In the genomic region with DNA sequence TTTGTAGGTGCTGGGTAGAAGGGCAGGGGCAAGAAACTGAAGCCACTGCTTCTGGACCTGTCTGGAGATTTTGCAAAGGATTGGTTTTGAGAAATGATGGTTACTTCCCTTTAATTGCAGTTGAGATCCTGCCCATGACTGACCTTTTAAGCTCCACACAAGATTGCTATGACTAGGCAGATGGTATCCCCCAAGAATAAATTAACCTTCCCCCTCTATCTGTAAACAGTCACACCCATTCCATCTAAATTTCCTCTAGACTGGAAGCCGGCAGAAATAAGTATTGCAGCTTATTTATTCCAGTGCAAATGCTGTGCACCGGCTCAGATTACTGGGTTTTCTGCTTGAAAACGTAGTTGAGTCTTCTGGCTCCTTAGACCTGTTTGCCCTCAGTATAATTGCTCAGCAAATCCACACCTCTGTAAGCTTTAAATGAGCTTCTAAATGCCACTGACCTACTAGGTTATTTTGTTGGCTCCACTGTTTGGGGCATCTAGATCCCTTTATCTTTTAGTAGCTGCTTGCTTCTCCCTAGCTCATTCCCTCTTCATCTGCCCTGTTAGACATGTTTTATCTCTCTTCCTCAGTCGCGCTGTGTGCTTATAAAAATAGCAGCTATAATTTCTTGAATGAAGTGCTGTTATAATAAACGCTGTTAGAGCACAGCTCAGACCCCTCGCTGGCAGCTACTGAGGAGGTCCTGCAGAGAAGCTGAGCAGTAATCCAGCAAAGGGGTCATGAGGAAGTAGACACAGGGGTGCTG, we compare ENCODE assay signal across 14 mouse cellular contexts.
A peak's percentile ranks its signal among the peaks of the same experiment; 100 is the strongest.
DNase-seq lines count a peak whose midpoint lies in the region; ATAC-seq and TF ChIP-seq lines count a peak whose summit lies in the region.
"Had no signal": no experiment of that assay in that cellular context is flagged by ENCODE, and none has a peak within 500 bp of the region (broad histone marks: within the 10 kb centered on the region; RNA-seq: fewer than 3 reads in every experiment).

No protein-coding gene starts in this region.

- no peaks in the 10 kb centered on the region for H3K4me1 ChIP-seq in forebrain, embryonic 12.5 days
- H3K4me1 ChIP-seq in forebrain, embryonic 10.5 days, result no peaks in the 10 kb centered on the region
- H3K4me1 ChIP-seq in stomach, embryonic 15.5 days, result no peaks in the 10 kb centered on the region
- H3K4me1 ChIP-seq in stomach, postnatal 0 days (replicated peaks; ENCODE audit: control insufficient read depth, insufficient read depth), result no peaks in the 10 kb centered on the region
- peaks cover 37 to 38% of the 10 kb centered on the region in 2 experiments for H3K4me1 ChIP-seq in liver, embryonic 14.5 days (replicated peaks; ENCODE audit: control insufficient read depth in 2 of 2, insufficient read depth in 2 of 2, low read length in 1 of 2)
- H3K4me1 ChIP-seq: kidney, embryonic 15.5 days had no signal

- TF ChIP-seq CTCF in stomach, postnatal 0 days (IDR thresholded peaks at IDR 0.05; ENCODE audit: low read depth), result no peak
- no peak for TF ChIP-seq CTCF in liver, embryonic 14.5 days (IDR thresholded peaks at IDR 0.05; ENCODE audit: low read depth)

- H3K36me3 ChIP-seq in forebrain, embryonic 12.5 days (replicated peaks), result no peaks in the 10 kb centered on the region
- H3K36me3 ChIP-seq in forebrain, embryonic 10.5 days (replicated peaks), result no peaks in the 10 kb centered on the region
- H3K36me3 ChIP-seq in stomach, embryonic 15.5 days, result no peaks in the 10 kb centered on the region
- no peaks in the 10 kb centered on the region for H3K36me3 ChIP-seq in stomach, postnatal 0 days (ENCODE audit: control insufficient read depth, insufficient read depth, low read length)
- H3K36me3 ChIP-seq in liver, embryonic 14.5 days (replicated peaks; ENCODE audit: control insufficient read depth, insufficient read depth, low read depth), result no peaks in the 10 kb centered on the region
- H3K36me3 ChIP-seq: heart, embryonic 13.5 days; kidney, embryonic 15.5 days had no signal

- no peaks in the 10 kb centered on the region for H3K27me3 ChIP-seq in forebrain, embryonic 12.5 days
- H3K27me3 ChIP-seq in forebrain, embryonic 10.5 days (ENCODE audit: poor library complexity, severe bottlenecking), result no peaks in the 10 kb centered on the region
- no peaks in the 10 kb centered on the region for H3K27me3 ChIP-seq in stomach, embryonic 15.5 days (replicated peaks)
- no peaks in the 10 kb centered on the region for H3K27me3 ChIP-seq in stomach, postnatal 0 days (ENCODE audit: control insufficient read depth, insufficient read depth, low read length)
- no peaks in the 10 kb centered on the region for H3K27me3 ChIP-seq in liver, embryonic 14.5 days (ENCODE audit: control insufficient read depth, insufficient read depth, low read length)
- H3K27me3 ChIP-seq: CH12.LX; heart, embryonic 13.5 days; kidney, embryonic 15.5 days had no signal

- H3K4me2 ChIP-seq in forebrain, embryonic 12.5 days, result no peak overlapping the region
- H3K4me2 ChIP-seq in stomach, embryonic 15.5 days, result no peak overlapping the region
- H3K4me2 ChIP-seq in stomach, postnatal 0 days (replicated peaks; ENCODE audit: low read depth), result no peak overlapping the region
- peak overlapping the region; percentile 62 for H3K4me2 ChIP-seq in liver, embryonic 14.5 days (ENCODE audit: low read depth)
- H3K4me2 ChIP-seq: heart, embryonic 13.5 days; kidney, embryonic 15.5 days had no signal

- WGBS in forebrain, embryonic 12.5 days, result 75% methylated on average over 7 of the region's 7 CpGs
- 84% methylated on average over 7 of the region's 7 CpGs for WGBS in forebrain, embryonic 10.5 days
- 28% methylated on average over 7 of the region's 7 CpGs for WGBS in stomach, embryonic 15.5 days
- 29% methylated on average over 7 of the region's 7 CpGs for WGBS in stomach, postnatal 0 days
- 23% methylated on average over 7 of the region's 7 CpGs for WGBS in liver, embryonic 14.5 days (ENCODE audit: insufficient replicate concordance)

- H3K27ac ChIP-seq in forebrain, embryonic 12.5 days, result no peak overlapping the region
- no peak overlapping the region for H3K27ac ChIP-seq in forebrain, embryonic 10.5 days
- no peak overlapping the region for H3K27ac ChIP-seq in stomach, embryonic 15.5 days
- H3K27ac ChIP-seq in stomach, postnatal 0 days (replicated peaks), result no peak overlapping the region
- H3K27ac ChIP-seq in liver, embryonic 14.5 days, result peak overlapping the region; percentile 76
- H3K27ac ChIP-seq: heart, embryonic 13.5 days; kidney, embryonic 15.5 days had no signal

- DNase-seq in forebrain, embryonic 10.5 days (ENCODE audit: extremely low spot score, low spot score), result no peak
- no peak for DNase-seq in stomach, postnatal 0 days (ENCODE audit: low spot score)
- peak in 2 of 3 experiments; percentile 41 to 44 for DNase-seq in liver, embryonic 14.5 days (ENCODE audit: low read depth in 3 of 3, low spot score in 3 of 3)
- DNase-seq in adrenal gland, adult 8-10 months, result no peak
- DNase-seq in adrenal gland, adult (ENCODE audit: inconsistent age in 2 of 2, low spot score in 1 of 2), result no peak
- DNase-seq in kidney, adult 18-20 months, result no peak
- DNase-seq: cerebellum, adult 9-10 months; embryo, embryonic 11 days; lung, adult 18-20 months had no signal

- no peaks in the 10 kb centered on the region for H3K9me3 ChIP-seq in forebrain, embryonic 12.5 days
- H3K9me3 ChIP-seq in forebrain, embryonic 10.5 days, result no peaks in the 10 kb centered on the region
- H3K9me3 ChIP-seq in stomach, embryonic 15.5 days, result no peaks in the 10 kb centered on the region
- H3K9me3 ChIP-seq in stomach, postnatal 0 days (ENCODE audit: control insufficient read depth, low read length), result no peaks in the 10 kb centered on the region
- no peaks in the 10 kb centered on the region for H3K9me3 ChIP-seq in liver, embryonic 14.5 days (ENCODE audit: control insufficient read depth, low read length)
- H3K9me3 ChIP-seq: kidney, embryonic 15.5 days had no signal

- no peak overlapping the region for H3K4me3 ChIP-seq in forebrain, embryonic 12.5 days (replicated peaks)
- H3K4me3 ChIP-seq in forebrain, embryonic 10.5 days, result no peak overlapping the region
- no peak overlapping the region for H3K4me3 ChIP-seq in stomach, embryonic 15.5 days (replicated peaks)
- H3K4me3 ChIP-seq in stomach, postnatal 0 days (ENCODE audit: low read depth, low read length), result no peak overlapping the region
- H3K4me3 ChIP-seq in liver, embryonic 14.5 days (ENCODE audit: insufficient read depth in 1 of 2, low read depth in 2 of 2, low read length in 2 of 2), result no peak overlapping the region; a peak in 1 of 4 replicates
- H3K4me3 ChIP-seq: heart, embryonic 13.5 days; kidney, embryonic 15.5 days had no signal

- 0 out of 2 replicates have a peak, but pooled peaks have one; percentile 23 for ATAC-seq in forebrain, embryonic 12.5 days (ENCODE audit: low FRiP score)
- peak; percentile 31; the same call in 1 of the 2 replicates for ATAC-seq in stomach, embryonic 15.5 days (ENCODE audit: insufficient read depth, low FRiP score, low read depth)
- ATAC-seq in stomach, postnatal 0 days (ENCODE audit: low FRiP score, low TSS enrichment), result no peak
- peak; percentile 78 for ATAC-seq in liver, embryonic 14.5 days (ENCODE audit: insufficient read depth)

- H3K9ac ChIP-seq in forebrain, embryonic 12.5 days, result no peak overlapping the region
- H3K9ac ChIP-seq in stomach, embryonic 15.5 days, result no peak overlapping the region
- no peak overlapping the region for H3K9ac ChIP-seq in stomach, postnatal 0 days (ENCODE audit: low read length)
- H3K9ac ChIP-seq in liver, embryonic 14.5 days (replicated peaks), result peak overlapping the region; percentile 15
- H3K9ac ChIP-seq: heart, embryonic 13.5 days; kidney, embryonic 15.5 days had no signal

- no peak for TF ChIP-seq EP300 in stomach, postnatal 0 days (optimal IDR thresholded peaks at IDR 0.05)
- peak; percentile 74 for TF ChIP-seq EP300 in liver, embryonic 14.5 days (IDR thresholded peaks at IDR 0.05; ENCODE audit: low read depth)

Comparison
In these comparisons a context has a peak if more than half of its experiments do, and no peak if none do; other contexts are left out.
1. DNase-seq: peak in liver, embryonic 14.5 days (2 of 3); none in forebrain, embryonic 10.5 days (single experiment), stomach, postnatal 0 days (single experiment), adrenal gland, adult 8-10 months (single experiment), adrenal gland, adult (0 of 2) and kidney, adult 18-20 months (single experiment).